Mouse (Mus musculus): ENCODE measurements around the gene Gm15080. TPM values are rescaled to one million over a fixed set of nuclear protein-coding genes. Genes with fewer than 3 reads are reported as not detected.
"Not testable (repeated sequence)": the region's sequence is repeated elsewhere in the genome, so short reads cannot be mapped to it uniquely, and the experiment has no call there.

Gene Gm15080
- not detected for total RNA-seq (2021)
- long read RNA-seq, experiment 1 = 0 reads
- long read RNA-seq, experiment 2 = 0 reads

DNA sequence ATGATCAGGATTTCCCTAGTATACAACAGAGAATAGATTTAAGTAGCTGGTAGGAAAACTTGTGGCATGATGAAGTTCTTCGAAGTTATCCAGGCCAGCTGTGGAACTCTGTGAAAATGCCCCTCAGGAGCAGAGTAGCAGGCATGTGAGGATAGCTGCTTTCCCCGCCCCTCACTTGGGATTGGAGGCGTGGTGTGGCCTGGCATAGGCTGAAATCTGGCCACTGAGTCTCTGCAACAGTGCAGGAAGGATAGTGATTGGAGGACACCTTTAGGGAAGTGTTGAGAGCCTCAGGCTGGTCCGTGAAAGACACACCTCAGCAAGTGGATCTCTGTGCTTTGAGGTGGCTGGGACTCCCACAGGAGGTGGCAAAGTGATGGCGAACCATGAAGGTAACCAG is at the start of gene Gm15080:
TSS of gene Gm15080 (plus strand) at position 301 of the 400 bp plus-strand sequence.
- DNase-seq = not testable (repeated sequence)

Other genes with a start within 250 kb of the Gm15080 start
- gene Gm15128, start 227.0 kb upstream of the Gm15080 start, total RNA-seq (2021) = not detected
- not detected for gene Gm15107, start 187.7 kb downstream of the Gm15080 start, total RNA-seq (2021)